Mouse (Mus musculus) duodenum, adult 2 months (tissue): ENCODE results near the gene Ddx3y. TPM values are rescaled to one million over a fixed set of nuclear protein-coding genes. Genes with fewer than 3 reads are reported as not detected.

Experiments used
- polyA plus RNA-seq: library from polyadenylated mRNA; depleted of rRNA; stranded (reverse); fragments of >200 nt; gene quantifications from 2 replicates; pipeline ENCODE4 v1.2.3, GENCODE M21; 2012; ENCODE audit warnings: low replicate concordance; rRNA removed

Ddx3y gene
- polyA plus RNA-seq = 0.18 and 0.20 TPM in 2 replicates

GRCm38 (mm10) chrY:1286171-1286795 is at the start of gene Ddx3y:
TSS of gene Ddx3y (minus strand) at chrY:1286629.

GRCm38 (mm10) chrY:1245426-1245863 is 41.0 kb downstream of the Ddx3y start, which contains the start of gene Uty:
TSS of gene Uty (minus strand) at chrY:1245759.

Other genes with a start within 250 kb of the Ddx3y start
- gene Uty, start 40.9 kb downstream of the Ddx3y start, polyA plus RNA-seq = 0.53 and 0.72 TPM in 2 replicates
- not detected in 2 replicates for gene Usp9y, start 173.2 kb upstream of the Ddx3y start, polyA plus RNA-seq